Mouse (Mus musculus) olfactory bulb, adult 2 months (tissue): ENCODE measurements around the gene Exd1.

Experiments used
- CTCF ChIP-seq: fragments of 200-500 bp; IDR thresholded peaks from 2 replicates; pipeline ENCODE4 v1.5.1; 2012; ENCODE audit warnings: low read depth, mild to moderate bottlenecking, low read length, moderate library complexity; ENCODE audit not compliant: insufficient read depth
- POLR2A ChIP-seq: fragments of 200-500 bp; IDR thresholded peaks from 2 replicates; pipeline ENCODE4 v1.6.1; 2012; ENCODE audit warnings: mild to moderate bottlenecking, low read depth, low read length, moderate library complexity; ENCODE audit not compliant: insufficient read depth

- TF ChIP-seq CTCF: no peak
- no peak for TF ChIP-seq POLR2A
Observed at GRCm38 (mm10) chr2:119516811-119517210, 30.6 kb downstream of the Exd1 start.
